Mouse (Mus musculus) C2C12 (cell line): ENCODE results near the gene Dcaf11. TPM values are rescaled to one million over a fixed set of nuclear protein-coding genes. Genes with fewer than 3 reads are reported as not detected.

ENCODE experiments used
- H3K27me3 ChIP-seq: one replicate; pipeline ENCODE4 v1.6.1; 2011; ENCODE audit not compliant: control insufficient read depth, insufficient read depth, insufficient read length
- H3K36me3 ChIP-seq: one replicate; pipeline ENCODE4 v1.6.1; 2011; ENCODE audit not compliant: control insufficient read depth, insufficient read depth
- H3K4me3 ChIP-seq: one replicate; pipeline ENCODE4 v1.5.1; 2011; ENCODE audit warnings: mild to moderate bottlenecking, control low read depth; ENCODE audit not compliant: poor library complexity, insufficient read depth, severe bottlenecking
- H3K79me2 ChIP-seq: one replicate; pipeline ENCODE4 v1.6.1; 2011; ENCODE audit not compliant: control insufficient read depth, insufficient read depth
- H3K79me3 ChIP-seq: one replicate; pipeline ENCODE4 v1.6.1; 2011; ENCODE audit warnings: low read depth, control low read depth
- H3ac ChIP-seq: one replicate; pipeline ENCODE3; 2011; ENCODE audit warnings: low read depth; ENCODE audit not compliant: control insufficient read depth, insufficient read length
- CEBPB ChIP-seq: IDR thresholded peaks from one replicate; pipeline ENCODE4 v1.6.1; 2011; ENCODE audit warnings: low read depth, mild to moderate bottlenecking, control low read depth, moderate library complexity
- CTCF ChIP-seq: IDR thresholded peaks from one replicate; pipeline ENCODE4 v1.5.1; 2011; ENCODE audit not compliant: control insufficient read depth, insufficient read depth, insufficient read length
- FOSL1 ChIP-seq: IDR thresholded peaks from one replicate; pipeline ENCODE4 v1.8.0; 2011; ENCODE audit warnings: mild to moderate bottlenecking, low read length; ENCODE audit not compliant: poor library complexity, insufficient read depth, severe bottlenecking
- MAX ChIP-seq: IDR thresholded peaks from one replicate; pipeline ENCODE4 v1.6.1; 2011; ENCODE audit warnings: mild to moderate bottlenecking, control low read depth
- MYOD1 ChIP-seq: IDR thresholded peaks from one replicate; pipeline ENCODE4 v1.6.1; 2011; ENCODE audit warnings: low read depth; ENCODE audit not compliant: control insufficient read depth, insufficient read length
- MYOG ChIP-seq: IDR thresholded peaks from one replicate; pipeline ENCODE4 v1.6.1; 2011; ENCODE audit not compliant: control insufficient read depth, insufficient read length; ENCODE audit errors: extremely low read depth
- USF1 ChIP-seq: IDR thresholded peaks from one replicate; pipeline ENCODE4 v1.6.1; 2011; ENCODE audit warnings: low read depth, mild to moderate bottlenecking, control low read depth, moderate library complexity
- polyA plus RNA-seq: library from polyadenylated mRNA; unstranded; fragments of >200 nt; fragmentation: generic; extraction: Trizol; gene quantifications from one replicate; pipeline ENCODE4 v1.2.1, GENCODE M21; 2012; ENCODE audit warnings: missing spikeins

The Dcaf11 gene
- polyA plus RNA-seq, 1 experiment: 15.8 TPM

GRCm38 (mm10) chr14:55567496-55567895 lies 7.7 kb downstream of the Dcaf11 start:
- TF ChIP-seq MYOD1 (no peak), CTCF (no peak), MYOG (no peak), CEBPB (no peak), USF1 (no peak), FOSL1 (no peak), MAX (no peak)
- Histone ChIP-seq H3K27me3 (no peaks in the 10 kb centered on the region), H3K36me3 (peaks cover 14% of the 10 kb centered on the region)

GRCm38 (mm10) chr14:55570588-55570987 lies 10.8 kb downstream of the Dcaf11 start:
- H3K79me3 ChIP-seq: no peaks in the 10 kb centered on the region
- no peaks in the 10 kb centered on the region for H3K79me2 ChIP-seq
- peaks cover 11% of the 10 kb centered on the region for H3K36me3 ChIP-seq
- H3K4me3 ChIP-seq: no peak overlapping the region
- TF ChIP-seq USF1 (no peak), MYOD1 (no peak), FOSL1 (no peak), CEBPB (no peak), MAX (no peak), CTCF (no peak), MYOG (no peak)
- no peaks in the 10 kb centered on the region for H3K27me3 ChIP-seq
- no peak overlapping the region for H3ac ChIP-seq

More at GRCm38 (mm10) chr14:55567496-55567895, 7.7 kb downstream of the Dcaf11 start:
- Histone ChIP-seq H3K79me2 (no peaks in the 10 kb centered on the region), H3K4me3 (no peak overlapping the region), H3K79me3 (no peaks in the 10 kb centered on the region), H3ac (no peak overlapping the region)

GRCm38 (mm10) chr14:55571760-55572159 lies 12.0 kb downstream of the Dcaf11 start:
- Histone ChIP-seq H3K79me3 (no peaks in the 10 kb centered on the region), H3K27me3 (no peaks in the 10 kb centered on the region), H3K79me2 (no peaks in the 10 kb centered on the region), H3K36me3 (peaks cover 6% of the 10 kb centered on the region), H3ac (no peak overlapping the region), H3K4me3 (no peak overlapping the region)
- no peak for TF ChIP-seq MYOG
- TF ChIP-seq CEBPB: no peak
- no peak for TF ChIP-seq MYOD1
- no peak for TF ChIP-seq MAX
- no peak for TF ChIP-seq FOSL1
- no peak for TF ChIP-seq CTCF
- no peak for TF ChIP-seq USF1

- H3K79me3 ChIP-seq: no peaks in the 10 kb centered on the region
- H3K4me3 ChIP-seq: no peak within 1 kb of the TSS
- TF ChIP-seq CTCF: no peak
- no peak for TF ChIP-seq MYOD1
- no peak for TF ChIP-seq USF1
- no peak for TF ChIP-seq FOSL1
- TF ChIP-seq MYOG: no peak
- TF ChIP-seq CEBPB: no peak
- TF ChIP-seq MAX: no peak
- no peaks in the 10 kb centered on the region for H3K79me2 ChIP-seq
- H3K36me3 ChIP-seq: no peaks in the 10 kb centered on the region
- H3ac ChIP-seq: no peak within 1 kb of the TSS
- no peaks in the 10 kb centered on the region for H3K27me3 ChIP-seq
Measured at GRCm38 (mm10) chr14:55575302-55575701, 15.5 kb downstream of the Dcaf11 start, which contains the start of gene Fitm1. Gene Fitm1, plus strand, starts transcription at chr14:55575617.

GRCm38 (mm10) chr14:55575711-55576110 lies 15.9 kb downstream of the Dcaf11 start:
- no peak for TF ChIP-seq MYOG
- H3K4me3 ChIP-seq: no peak overlapping the region
- H3K79me2 ChIP-seq: no peaks in the 10 kb centered on the region
- H3K79me3 ChIP-seq: no peaks in the 10 kb centered on the region
- no peaks in the 10 kb centered on the region for H3K36me3 ChIP-seq
- no peaks in the 10 kb centered on the region for H3K27me3 ChIP-seq
- H3ac ChIP-seq: no peak overlapping the region

GRCm38 (mm10) chr14:55576376-55576775 lies 16.6 kb downstream of the Dcaf11 start:
- TF ChIP-seq USF1: no peak
- no peak for TF ChIP-seq CTCF
- TF ChIP-seq CEBPB: no peak
- no peak for TF ChIP-seq MAX
- no peak for TF ChIP-seq FOSL1
- no peak for TF ChIP-seq MYOG
- no peak for TF ChIP-seq MYOD1
- Histone ChIP-seq H3K79me3 (no peaks in the 10 kb centered on the region), H3ac (no peak overlapping the region), H3K27me3 (no peaks in the 10 kb centered on the region), H3K4me3 (no peak overlapping the region), H3K36me3 (peaks cover 2% of the 10 kb centered on the region), H3K79me2 (no peaks in the 10 kb centered on the region)
